Mouse (Mus musculus) heart, postnatal 10 days (tissue): Measurements from ENCODE around the gene Cldn15. TPM values are rescaled to one million over a fixed set of nuclear protein-coding genes. Genes with fewer than 3 reads are reported as not detected.

ENCODE experiments used
- microRNA-seq, 2 experiments: library from miRNA; unstranded; fragments of <30 nt; microRNA quantifications; one replicate each; pipeline ENCODE4 v1.2.0; 2022
- total RNA-seq, 2 experiments: library from RNA; stranded (reverse); gene quantifications; 2 replicates each; pipeline ENCODE4 v1.2.3; 2021

Gene Cldn15
- total RNA-seq, 2 experiments from 2014 or later: 5.8 to 8.1 TPM

Small RNA genes lying within 50 kb of the gene (microRNA-seq; reads per million reads assigned to microRNA genes)
- gene Mir702: 14.7 to 26.8 reads per million in 2 experiments

Other genes starting within 250 kb of the Cldn15 start
- 10 to 100 TPM in 1 of 2 experiments, 1 to 10 TPM in 1; 9.7 to 12.7 TPM for gene Col26a1, start 83.4 kb upstream of the Cldn15 start, total RNA-seq
- gene Ift22, start 58.5 kb upstream of the Cldn15 start, total RNA-seq: 10 to 100 TPM; 14.4 to 17.2 TPM
- 100 to 1,000 TPM; 180 to 184 TPM for gene Fis1, start 13.3 kb upstream of the Cldn15 start, total RNA-seq
- 10 to 100 TPM; 45.0 to 47.1 TPM for gene Plod3, start 20.4 kb downstream of the Cldn15 start, total RNA-seq
- 10 to 100 TPM; 51.6 to 53.4 TPM for gene Znhit1, start 21.4 kb downstream of the Cldn15 start, total RNA-seq
- gene Vgf, start 59.8 kb downstream of the Cldn15 start, total RNA-seq: not detected
- 10 to 100 TPM; 59.7 to 65.0 TPM for gene Ap1s1, start 79.5 kb downstream of the Cldn15 start, total RNA-seq
- gene Serpine1, start 105.7 kb downstream of the Cldn15 start, total RNA-seq: 10 to 100 TPM; 11.0 to 19.3 TPM
- gene Trim56, start 149.6 kb downstream of the Cldn15 start, total RNA-seq: 10 to 100 TPM; 21.2 to 21.6 TPM
- gene Muc3, start 182.7 kb downstream of the Cldn15 start, total RNA-seq: not detected
- under 1 TPM; 0.41 to 0.45 TPM for gene Muc3a, start 245.8 kb downstream of the Cldn15 start, total RNA-seq